Mouse (Mus musculus): ENCODE measurements at regions not wholly inside any gene's neighbourhood (a gene's known extent, or its start where the extent isn't known, plus 50 kb on each side); places are given as distances from the start of the nearest gene placed in this dataset.

DNA sequence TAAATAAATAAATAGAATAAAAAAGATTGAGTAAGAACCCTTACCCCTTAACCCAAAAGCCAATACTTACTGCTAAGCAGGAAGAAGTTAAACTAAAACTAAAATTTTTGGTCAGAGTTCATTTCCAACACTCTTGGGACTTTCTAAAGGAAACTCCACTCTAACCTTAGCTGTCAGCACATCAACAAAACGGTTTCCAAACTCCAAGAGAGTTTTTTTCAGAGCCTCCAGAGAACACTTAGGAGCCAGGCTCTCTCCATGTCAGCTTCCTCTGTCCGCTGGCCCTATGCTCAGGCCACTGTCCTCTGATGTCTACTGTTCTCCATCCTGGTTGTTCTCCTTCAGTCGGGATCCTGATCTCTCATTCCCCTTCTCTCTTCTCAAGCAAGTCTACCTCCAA is 241.1 kb upstream of the Nt5e start:
- Histone ChIP-seq H3K79me2 (ENCODE audit: control insufficient read depth, insufficient read depth, low read length, poor library complexity) (no peaks in the 10 kb centered on the region), H3K9me3 (replicated peaks; ENCODE audit: insufficient read depth, low read length) (no peaks in the 10 kb centered on the region), H3K36me3 (ENCODE audit: control insufficient read depth in 1 of 2, insufficient read depth in 2 of 2, low read length in 2 of 2) (no peaks in the 10 kb centered on the region), H3K27me3 (ENCODE audit: control insufficient read depth in 1 of 2, insufficient read depth in 2 of 2, low read length in 2 of 2) (no peaks in the 10 kb centered on the region), H3K4me1 (ENCODE audit: control insufficient read depth in 1 of 2, insufficient read depth in 2 of 2, low read length in 2 of 2) (no peaks in the 10 kb centered on the region), H3K9ac (ENCODE audit: control insufficient read depth, low read depth, low read length, poor library complexity, severe bottlenecking) (no peak overlapping the region), H3K4me3 (ENCODE audit: control insufficient read depth in 1 of 2, insufficient read depth in 1 of 2, low read depth in 2 of 2, low read length in 2 of 2) (no peak overlapping the region), H3K27ac (ENCODE audit: control insufficient read depth, low read depth, low read length) (no peak overlapping the region)
- no peak for DNase-seq (ENCODE audit: low read depth, low spot score)
- TF ChIP-seq MAFK (IDR thresholded peaks at IDR 0.05; ENCODE audit: borderline replicate concordance, low read depth, low read length) = no peak
- TF ChIP-seq MXI1 (IDR thresholded peaks at IDR 0.05; ENCODE audit: low read depth, low read length) = no peak
- TF ChIP-seq ZC3H11A (IDR thresholded peaks at IDR 0.05; ENCODE audit: low read depth, low read length) = no peak
- TF ChIP-seq GATA1 (IDR thresholded peaks at IDR 0.05; ENCODE audit: low read depth, low read length) = no peak
- TF ChIP-seq MYC (IDR thresholded peaks at IDR 0.05; ENCODE audit: low read depth, low read length) = no peak
- TF ChIP-seq E2F4 (IDR thresholded peaks at IDR 0.05; ENCODE audit: borderline replicate concordance, low read depth, low read length) = no peak
- no peak for TF ChIP-seq BHLHE40 (IDR thresholded peaks at IDR 0.05; ENCODE audit: borderline replicate concordance, low read depth, low read length)
- no peak for TF ChIP-seq CHD1 (IDR thresholded peaks at IDR 0.05; ENCODE audit: low read depth, low read length)
- no peak for TF ChIP-seq USF1 (IDR thresholded peaks at IDR 0.05; ENCODE audit: low read depth, low read length)
- no peak for TF ChIP-seq GABPA (IDR thresholded peaks at IDR 0.05; ENCODE audit: low read depth, low read length)
- TF ChIP-seq MAX (IDR thresholded peaks at IDR 0.05; ENCODE audit: low read length) = no peak
- no peak for TF ChIP-seq MAZ (IDR thresholded peaks at IDR 0.05; ENCODE audit: low read depth, low read length)
- no peak for TF ChIP-seq CHD2 (IDR thresholded peaks at IDR 0.05; ENCODE audit: low read length)
- TF ChIP-seq ZKSCAN1 (IDR thresholded peaks at IDR 0.05; ENCODE audit: low read depth, low read length) = no peak
- TF ChIP-seq ETS1 (IDR thresholded peaks at IDR 0.05; ENCODE audit: low read depth, low read length) = no peak
- no peak for TF ChIP-seq ELF1 (IDR thresholded peaks at IDR 0.05; ENCODE audit: low read depth, low read length)

GRCm38 (mm10) chr9:88091781-88092527 is 235.0 kb upstream of the Nt5e start:
- H3K36me3 ChIP-seq (ENCODE audit: control insufficient read depth in 1 of 2, insufficient read depth in 2 of 2, low read length in 2 of 2) = no peaks in the 10 kb centered on the region
- no peaks in the 10 kb centered on the region for H3K4me1 ChIP-seq (ENCODE audit: control insufficient read depth in 1 of 2, insufficient read depth in 2 of 2, low read length in 2 of 2)
- H3K4me3 ChIP-seq (ENCODE audit: control insufficient read depth in 1 of 2, insufficient read depth in 1 of 2, low read depth in 2 of 2, low read length in 2 of 2) = no peak overlapping the region
- H3K9ac ChIP-seq (ENCODE audit: control insufficient read depth, low read depth, low read length, poor library complexity, severe bottlenecking) = no peak overlapping the region
- TF ChIP-seq EP300 (IDR thresholded peaks at IDR 0.05; ENCODE audit: low read depth in 1 of 2, low read length in 2 of 2) = no peak
- no peak for TF ChIP-seq HCFC1 (IDR thresholded peaks at IDR 0.05; ENCODE audit: low read depth, low read length)
- no peak for TF ChIP-seq UBTF (IDR thresholded peaks at IDR 0.05; ENCODE audit: borderline replicate concordance, insufficient read depth, low read depth, low read length)
- TF ChIP-seq CHD1 (IDR thresholded peaks at IDR 0.05; ENCODE audit: low read depth, low read length) = no peak
- TF ChIP-seq ETS1 (IDR thresholded peaks at IDR 0.05; ENCODE audit: low read depth, low read length) = no peak
- TF ChIP-seq KAT2A (conservative IDR thresholded peaks at IDR 0.05; ENCODE audit: low read depth, low read length) = no peak
- no peak for TF ChIP-seq SIN3A (IDR thresholded peaks at IDR 0.05; ENCODE audit: low read length)
- TF ChIP-seq GATA1 (IDR thresholded peaks at IDR 0.05; ENCODE audit: low read depth, low read length) = no peak
- TF ChIP-seq CHD2 (IDR thresholded peaks at IDR 0.05; ENCODE audit: low read length) = no peak
- no peak for TF ChIP-seq MEF2A (IDR thresholded peaks at IDR 0.05; ENCODE audit: extremely low read depth, insufficient replicate concordance, low read depth, low read length, poor library complexity, severe bottlenecking)
- no peak for TF ChIP-seq CTCF (IDR thresholded peaks at IDR 0.05 in 2 of 3, conservative IDR thresholded peaks at IDR 0.05 in 1 of 3; ENCODE audit: control insufficient read depth in 1 of 3, insufficient read depth in 1 of 3, low read depth in 2 of 3, low read length in 3 of 3, poor library complexity in 1 of 3, severe bottlenecking in 1 of 3)
- no peak for TF ChIP-seq ZNF384 (IDR thresholded peaks at IDR 0.05; ENCODE audit: low read depth, low read length)
- TF ChIP-seq JUND (IDR thresholded peaks at IDR 0.05; ENCODE audit: low read depth, low read length) = no peak
- no peak overlapping the region for H3K27ac ChIP-seq (ENCODE audit: control insufficient read depth, low read depth, low read length)
- H3K79me2 ChIP-seq (ENCODE audit: control insufficient read depth, insufficient read depth, low read length, poor library complexity) = no peaks in the 10 kb centered on the region
- H3K27me3 ChIP-seq (ENCODE audit: control insufficient read depth in 1 of 2, insufficient read depth in 2 of 2, low read length in 2 of 2) = no peaks in the 10 kb centered on the region
- no peak for DNase-seq (ENCODE audit: low read depth, low spot score)
- no peaks in the 10 kb centered on the region for H3K9me3 ChIP-seq (replicated peaks; ENCODE audit: insufficient read depth, low read length)
